Mouse (Mus musculus) T-helper 2 cell (primary cell): ENCODE results near the gene Adamts4.

Experiments used
- in situ Hi-C: fragments of 300-600 bp; cut with MboI, MseI; formaldehyde crosslinking; loops from one replicate; pipeline ENCODE4 v1.15.1; 2025; ENCODE audit warnings: high pct_unique_total_duplicates

Adamts4 gene

GRCm38 (mm10) chr1:171252415-171252814, 2.2 kb downstream of the Adamts4 start:
- in situ Hi-C loops, result loop anchor here (5.0 kb wide), 1 partner anchor 135 kb away; no protein-coding TSS in a partner anchor

DNA sequence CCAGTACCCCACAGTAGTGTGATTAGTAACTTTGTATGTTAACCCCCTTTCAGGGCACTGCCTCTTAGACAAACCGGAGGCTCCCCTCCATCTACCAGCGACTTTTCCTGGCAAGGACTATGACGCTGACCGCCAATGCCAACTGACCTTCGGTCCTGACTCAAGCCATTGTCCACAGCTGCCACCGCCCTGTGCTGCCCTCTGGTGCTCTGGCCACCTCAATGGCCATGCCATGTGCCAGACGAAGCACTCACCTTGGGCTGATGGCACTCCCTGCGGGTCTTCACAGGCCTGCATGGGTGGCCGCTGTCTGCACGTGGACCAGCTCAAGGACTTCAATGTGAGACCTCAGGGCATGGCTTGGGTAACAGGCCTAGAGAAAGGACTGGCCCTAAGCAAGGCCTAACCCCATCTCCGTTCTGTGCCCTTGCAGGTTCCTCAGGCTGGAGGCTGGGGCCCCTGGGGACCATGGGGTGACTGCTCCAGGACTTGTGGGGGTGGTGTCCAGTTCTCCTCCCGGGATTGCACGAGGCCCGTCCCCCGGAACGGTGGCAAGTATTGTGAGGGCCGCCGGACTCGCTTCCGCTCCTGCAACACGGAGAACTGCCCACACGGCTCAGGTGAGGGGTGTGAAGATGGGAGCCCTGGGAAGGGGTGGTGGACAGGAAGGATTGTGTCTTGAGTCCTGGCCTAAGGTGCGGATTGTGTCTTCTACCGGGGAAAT, 6.0 kb downstream of the Adamts4 start:
- in situ Hi-C loops, result no loop called here

DNA sequence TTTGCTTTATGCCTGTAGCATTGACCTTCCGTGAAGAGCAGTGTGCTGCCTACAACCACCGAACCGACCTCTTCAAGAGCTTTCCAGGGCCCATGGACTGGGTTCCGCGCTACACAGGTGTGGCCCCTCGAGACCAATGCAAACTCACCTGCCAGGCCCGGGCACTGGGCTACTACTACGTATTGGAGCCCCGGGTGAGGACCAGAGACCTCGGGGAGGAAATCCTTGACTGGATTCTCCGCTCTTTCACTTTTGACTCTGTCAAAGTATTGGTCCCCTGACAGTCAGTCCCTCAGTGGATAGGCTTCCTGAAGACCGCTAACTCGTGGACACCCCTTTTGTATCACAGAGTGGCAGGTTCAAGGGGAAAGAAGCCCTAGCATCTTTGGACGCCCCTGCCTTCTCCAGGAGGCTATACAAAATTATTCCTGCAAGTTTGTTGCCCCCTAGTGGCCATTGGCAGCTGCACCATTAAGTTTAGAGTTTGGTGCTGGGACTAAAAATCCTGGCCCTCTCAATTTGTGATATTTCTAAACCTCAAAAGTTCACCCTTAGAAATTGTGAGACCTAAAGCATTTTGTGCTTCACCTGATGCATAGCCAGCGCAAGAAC, 6.8 kb downstream of the Adamts4 start:
- in situ Hi-C loops, result no loop called here

DNA sequence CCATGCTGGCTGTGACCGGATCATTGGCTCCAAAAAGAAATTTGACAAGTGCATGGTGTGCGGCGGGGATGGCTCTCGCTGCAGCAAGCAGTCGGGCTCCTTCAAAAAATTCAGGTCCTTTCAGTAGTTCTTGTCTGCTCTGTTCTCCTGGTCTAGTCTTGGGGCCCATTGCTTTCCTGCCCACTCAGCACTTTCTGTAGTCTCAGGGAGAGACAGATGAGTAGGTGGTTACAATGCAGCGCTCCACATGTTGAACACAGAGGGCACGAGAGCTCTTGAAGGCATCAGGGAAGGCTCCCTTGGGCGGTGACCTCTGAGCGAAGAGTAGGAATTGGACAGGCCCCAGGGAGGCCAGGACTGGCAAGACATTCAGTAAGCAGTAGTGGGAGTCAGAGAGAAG, 7.6 kb downstream of the Adamts4 start:
- in situ Hi-C loops, result no loop called here

- in situ Hi-C loops, result no loop called here
Measured at GRCm38 (mm10) chr1:171258921-171259320, 8.7 kb downstream of the Adamts4 start.

GRCm38 (mm10) chr1:171260316-171260715, 10.1 kb downstream of the Adamts4 start:
- in situ Hi-C loops, result no loop called here

- in situ Hi-C loops, result no loop called here
Measured at GRCm38 (mm10) chr1:171262594-171263130, 12.4 kb downstream of the Adamts4 start.

GRCm38 (mm10) chr1:171263185-171263611, 13.0 kb downstream of the Adamts4 start:
- in situ Hi-C loops, result no loop called here

- in situ Hi-C loops, result no loop called here
Measured at GRCm38 (mm10) chr1:171263666-171264461, 13.6 kb downstream of the Adamts4 start.

- in situ Hi-C loops, result no loop called here
Measured at GRCm38 (mm10) chr1:171265971-171266744, 15.9 kb downstream of the Adamts4 start.

- in situ Hi-C loops, result no loop called here
Measured at GRCm38 (mm10) chr1:171268341-171268740, 18.1 kb downstream of the Adamts4 start.

DNA sequence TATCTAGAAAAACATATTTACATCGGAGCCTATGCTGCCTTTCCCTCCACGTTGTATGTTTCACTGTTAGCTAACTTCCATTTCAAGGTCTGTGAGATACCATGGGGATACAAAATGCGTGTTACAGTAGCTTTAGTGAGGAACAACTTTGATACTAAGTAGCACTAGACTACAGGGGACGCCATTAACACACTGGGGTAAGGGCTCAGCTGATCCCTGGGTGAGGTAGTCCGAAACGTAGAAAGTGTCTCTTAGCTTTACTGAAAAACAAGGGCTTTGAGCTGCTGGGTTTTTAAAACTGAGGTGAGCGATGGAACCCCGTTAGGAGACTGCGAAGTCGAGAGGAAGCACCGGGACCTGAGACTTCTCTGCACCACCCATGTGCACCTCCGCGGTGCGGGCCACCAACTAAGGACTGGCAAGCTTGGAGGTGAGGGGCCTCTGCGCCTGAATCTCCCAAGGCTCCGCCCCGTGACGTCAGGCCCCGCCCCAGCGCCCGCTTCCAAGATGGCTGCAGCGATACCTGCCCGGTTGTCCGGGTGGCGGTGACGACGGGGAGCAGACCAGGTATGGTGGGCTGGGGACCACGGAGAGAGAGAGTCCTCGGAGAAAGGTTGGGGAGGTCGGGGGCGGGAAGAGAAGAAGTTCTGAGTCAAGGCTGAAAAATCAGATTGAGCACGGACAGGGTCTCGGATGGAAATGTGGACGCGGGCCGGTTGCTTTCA, 19.8 kb downstream of the Adamts4 start, which contains the start of gene B4galt3:
TSS of gene B4galt3 (plus strand) at position 481 of the 725 bp plus-strand sequence.
- in situ Hi-C loops, result no loop called here

GRCm38 (mm10) chr1:171270573-171270900, 20.3 kb downstream of the Adamts4 start:
- in situ Hi-C loops, result no loop called here

- in situ Hi-C loops, result no loop called here
Measured at GRCm38 (mm10) chr1:171271196-171271595, 21.0 kb downstream of the Adamts4 start.

GRCm38 (mm10) chr1:171271622-171272021, 21.4 kb downstream of the Adamts4 start:
- in situ Hi-C loops, result no loop called here

DNA sequence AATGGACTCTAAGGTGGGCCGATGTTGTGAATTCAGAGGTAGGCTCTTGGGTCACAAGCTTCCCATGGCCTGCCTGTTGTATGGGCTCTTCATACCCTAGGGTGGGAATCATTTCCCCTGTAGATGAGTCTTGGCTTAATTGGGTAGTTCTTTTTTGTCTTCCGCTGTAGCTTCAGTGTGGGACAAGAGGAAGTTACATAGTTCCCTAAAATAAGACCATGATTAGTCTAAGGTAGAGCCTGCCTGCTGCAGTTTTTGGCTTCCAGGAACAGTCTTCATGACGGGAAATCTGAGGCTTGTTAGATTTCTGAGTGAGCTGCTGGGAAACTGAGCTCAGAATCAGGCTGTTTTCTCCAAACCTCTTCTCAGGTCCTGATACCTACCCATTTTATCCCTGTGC, 21.9 kb downstream of the Adamts4 start:
- in situ Hi-C loops, result no loop called here

DNA sequence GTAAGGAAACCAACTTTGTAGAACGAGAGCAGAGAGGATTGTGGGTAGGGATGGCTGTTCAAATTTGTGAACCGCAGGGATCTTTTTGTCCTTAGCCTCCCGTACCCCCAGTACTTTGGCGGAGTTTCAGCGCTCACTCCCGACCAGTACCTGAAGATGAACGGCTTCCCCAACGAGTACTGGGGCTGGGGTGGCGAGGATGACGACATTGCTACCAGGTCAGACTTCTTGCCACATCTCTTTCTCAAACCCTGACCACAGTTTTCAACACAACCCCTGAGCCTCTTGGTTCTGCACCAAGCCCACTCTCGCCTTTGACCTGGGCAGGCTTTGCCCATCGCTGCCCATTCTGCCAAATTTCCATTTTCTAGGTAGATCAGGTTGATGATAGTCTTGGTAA, 23.9 kb downstream of the Adamts4 start:
- in situ Hi-C loops, result no loop called here

DNA sequence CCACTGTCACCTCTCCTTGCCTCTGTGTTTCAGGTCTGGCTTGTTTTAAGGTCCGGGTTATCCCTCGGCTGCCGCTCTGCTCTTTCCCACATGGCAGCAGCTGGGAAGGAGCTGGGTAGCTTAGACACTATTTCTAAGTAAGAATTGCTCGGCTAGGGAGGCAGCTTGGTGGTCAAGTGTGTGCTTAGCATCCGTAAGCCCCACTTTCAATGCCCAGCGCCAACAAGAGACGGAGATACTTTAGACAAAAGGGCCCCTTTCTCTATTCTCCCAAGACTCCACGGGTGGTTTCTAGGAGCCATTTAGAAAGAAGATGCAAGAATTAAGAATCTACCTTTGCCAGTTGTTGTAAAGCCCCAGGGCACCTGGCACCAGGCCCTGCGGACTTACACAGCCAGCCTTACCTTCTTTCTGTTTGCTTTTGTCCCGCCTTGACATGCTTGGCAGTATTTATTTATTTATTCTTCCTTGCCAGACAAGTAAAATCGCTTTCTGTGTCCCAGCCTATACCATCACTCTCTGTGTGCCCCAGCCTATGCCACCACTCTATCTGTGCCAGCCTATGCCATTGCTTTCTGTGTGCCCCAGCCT, 25.0 kb downstream of the Adamts4 start:
- in situ Hi-C loops, result no loop called here

DNA sequence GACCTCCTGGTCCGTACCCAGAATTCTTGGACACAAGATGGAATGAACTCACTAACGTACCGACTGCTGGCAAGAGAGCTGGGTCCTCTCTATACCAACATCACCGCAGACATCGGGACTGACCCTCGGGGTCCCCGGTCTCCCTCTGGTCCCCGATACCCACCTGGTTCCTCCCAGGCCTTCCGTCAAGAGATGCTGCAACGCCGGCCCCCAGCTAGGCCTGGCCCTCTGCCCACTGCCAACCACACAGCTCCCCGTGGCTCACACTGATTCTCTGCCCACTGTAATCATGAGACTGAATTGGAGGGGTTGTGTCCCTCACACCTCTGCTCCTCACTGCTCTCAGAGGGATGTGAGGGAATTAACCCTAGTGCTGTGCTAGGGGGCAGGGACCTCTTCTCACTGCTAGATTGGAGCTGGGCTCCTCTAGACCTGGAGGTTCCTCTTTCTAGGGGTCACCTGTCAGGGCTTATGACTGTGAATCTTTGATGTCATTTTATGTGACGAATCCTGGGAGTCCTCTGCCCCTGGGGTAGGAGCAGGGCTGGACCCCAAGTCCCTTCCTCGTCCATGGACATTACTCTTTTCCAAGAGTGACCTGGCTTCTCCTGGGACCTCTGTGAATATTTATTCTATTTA, 26.0 kb downstream of the Adamts4 start:
- in situ Hi-C loops, result no loop called here

DNA sequence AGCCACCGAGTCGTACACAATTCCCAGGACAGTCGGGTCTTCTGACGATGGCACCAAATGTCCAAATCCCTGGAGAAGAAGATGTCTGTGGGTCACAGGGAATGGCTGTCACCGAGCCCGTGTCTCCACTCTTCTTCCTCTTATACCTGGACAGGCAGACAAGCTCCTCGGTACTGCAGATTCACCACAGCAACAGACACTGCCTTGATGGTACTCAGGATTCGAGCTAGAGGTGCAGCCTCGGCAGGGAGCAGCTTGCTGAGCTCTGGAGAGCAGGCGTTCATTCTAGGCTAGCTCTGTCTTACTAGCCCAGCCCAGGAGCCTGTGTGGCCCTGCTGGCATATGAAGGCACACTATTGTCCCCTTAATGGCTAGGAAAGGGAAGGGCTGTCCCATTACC, 27.5 kb downstream of the Adamts4 start:
- in situ Hi-C loops, result no loop called here
